Mouse (Mus musculus): ENCODE data around the gene Gm16430. TPM values are rescaled to one million over a fixed set of nuclear protein-coding genes. Genes with fewer than 3 reads are reported as not detected.
"Not testable (repeated sequence)": the region's sequence is repeated elsewhere in the genome, so short reads cannot be mapped to it uniquely, and the experiment has no call there.

Gene Gm16430
- not detected in 2 replicates for polyA plus RNA-seq (2015; fragmentation: Nextera tagmentation; extraction: Ambion mirVana)

DNA sequence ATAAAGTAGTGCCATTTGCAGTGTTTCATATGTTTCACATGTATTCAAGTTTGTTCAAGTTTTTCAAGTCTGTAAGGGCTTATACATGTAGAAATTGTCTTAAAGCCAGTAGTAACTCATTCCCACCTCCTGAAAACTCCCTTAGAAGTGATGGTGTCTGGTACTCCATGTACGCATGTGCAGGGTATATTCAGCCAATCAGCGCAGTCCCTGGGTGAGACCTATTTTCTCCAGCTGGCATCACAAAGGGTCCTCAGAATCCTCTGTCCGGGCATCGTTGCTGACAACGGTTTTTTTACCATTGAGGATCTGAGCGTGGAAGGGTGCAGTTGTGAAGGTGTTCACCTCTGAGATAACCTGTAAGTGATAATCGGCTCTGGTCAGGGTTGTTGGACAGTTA is at the start of gene Gm16430:
Gene Gm16430 (plus strand): TSS at position 301 of the 400 bp plus-strand sequence.
- not testable (repeated sequence) for H3K9me3 ChIP-seq (ENCODE audit: control insufficient read depth, low read length); H3K9ac ChIP-seq (ENCODE audit: low read depth, low read length); H3K4me2 ChIP-seq (ENCODE audit: low read depth, low read length); H3K36me3 ChIP-seq (ENCODE audit: control insufficient read depth, insufficient read depth, low read length); H3K4me3 ChIP-seq (ENCODE audit: low read length); H3K27ac ChIP-seq (ENCODE audit: low read length); ATAC-seq; H3K27me3 ChIP-seq (replicated peaks; ENCODE audit: control insufficient read depth, insufficient read depth, low read length); H3K4me1 ChIP-seq (ENCODE audit: control insufficient read depth, insufficient read depth, low read length)
- no CpG with 5 or more reads among the region's 7 CpGs for WGBS

Other genes with a start within 250 kb of the Gm16430 start
- not detected in 2 replicates for gene Gm16405, start 91.0 kb upstream of the Gm16430 start, polyA plus RNA-seq (2015; fragmentation: Nextera tagmentation; extraction: Ambion mirVana)

All from intestine, embryonic 16.5 days (tissue).